Mouse (Mus musculus) liver, postnatal 0 days (tissue): ENCODE measurements around the gene BC003965.

Experiments used
- CTCF ChIP-seq: sonication (generic); IDR thresholded peaks from 2 replicates; pipeline ENCODE4 v1.5.1; 2016; ENCODE audit warnings: antibody characterized with exemption, low read depth
- EP300 ChIP-seq: IDR thresholded peaks from 2 replicates; pipeline ENCODE4 v1.6.1; 2016; ENCODE audit warnings: antibody characterized with exemption, low read depth, mild to moderate bottlenecking

DNA sequence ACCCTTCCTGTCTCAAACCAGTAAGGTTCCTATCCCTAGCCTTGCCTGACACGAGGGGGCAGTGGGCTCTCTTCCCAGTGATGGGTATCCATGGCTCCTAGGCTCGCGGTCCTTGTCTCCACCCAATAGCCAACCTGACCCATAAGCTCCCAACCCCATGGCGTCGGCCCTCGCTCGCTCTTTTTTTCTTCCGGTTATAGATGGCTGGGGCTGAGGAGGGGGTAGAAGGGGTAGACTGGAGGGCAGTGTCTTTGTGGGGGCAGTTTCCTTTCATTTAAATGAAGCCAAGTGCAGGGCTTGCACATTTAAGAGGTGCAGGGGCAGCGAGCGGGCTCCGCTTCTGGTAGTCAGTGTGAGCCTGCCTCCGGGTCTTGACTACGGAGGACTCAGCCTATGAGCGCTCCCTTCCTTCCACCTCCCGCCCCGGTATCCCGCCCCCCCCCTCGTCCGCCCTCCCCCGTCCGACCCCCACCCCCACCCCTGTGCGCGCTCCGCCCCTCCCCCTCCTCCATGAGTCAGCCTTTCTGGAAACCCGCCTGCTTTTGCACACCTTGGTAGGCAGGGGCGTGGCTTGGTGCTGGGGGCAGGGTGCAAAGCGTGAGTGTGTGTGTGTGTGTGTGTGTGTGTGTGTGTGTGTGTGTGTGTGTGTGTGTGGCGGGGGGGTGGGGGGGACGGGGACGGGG is 37.6 kb downstream of the BC003965 start:
- TF ChIP-seq CTCF = 0 out of 2 replicates have a peak, but pooled peaks have one; percentile 10
- no peak for TF ChIP-seq EP300
